Mouse (Mus musculus): Measurements from ENCODE around the gene Fto. TPM values are rescaled to one million over a fixed set of nuclear protein-coding genes. Genes with fewer than 3 reads are reported as not detected.

Fto gene
- total RNA-seq, 1 experiment from 2014 or later, result 62.9 TPM

DNA sequence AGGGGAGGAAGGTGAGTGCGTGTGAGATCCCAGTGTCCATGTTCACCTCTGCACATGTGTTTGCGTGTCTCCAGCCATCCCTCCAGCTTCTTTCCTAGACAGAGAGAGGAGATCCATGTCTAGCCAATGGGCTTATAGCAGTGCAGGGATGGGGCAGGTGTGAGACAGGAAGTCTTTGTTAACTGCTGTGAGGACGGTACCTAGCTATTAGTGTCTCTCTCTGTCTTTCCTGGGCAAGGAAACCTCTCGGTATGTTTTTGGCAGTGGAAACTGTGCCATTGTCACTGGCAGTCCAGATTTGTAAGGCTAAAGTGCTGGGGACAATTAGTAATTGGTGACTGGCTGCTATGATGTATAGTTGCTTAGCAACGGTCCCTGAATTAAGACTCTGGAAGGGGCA, 304.4 kb downstream of the Fto start:
- no peak for ATAC-seq (replicated peaks in 1 of 2; ENCODE audit: insufficient read depth in 1 of 2, low FRiP score in 2 of 2, low TSS enrichment in 1 of 2, low read depth in 1 of 2, poor library complexity in 2 of 2, severe bottlenecking in 2 of 2)

- ATAC-seq (replicated peaks in 1 of 2; ENCODE audit: insufficient read depth in 1 of 2, low FRiP score in 2 of 2, low TSS enrichment in 1 of 2, low read depth in 1 of 2, poor library complexity in 2 of 2, severe bottlenecking in 2 of 2), result no peak
Observed at GRCm38 (mm10) chr8:91622757-91623156, 309.4 kb downstream of the Fto start.

DNA sequence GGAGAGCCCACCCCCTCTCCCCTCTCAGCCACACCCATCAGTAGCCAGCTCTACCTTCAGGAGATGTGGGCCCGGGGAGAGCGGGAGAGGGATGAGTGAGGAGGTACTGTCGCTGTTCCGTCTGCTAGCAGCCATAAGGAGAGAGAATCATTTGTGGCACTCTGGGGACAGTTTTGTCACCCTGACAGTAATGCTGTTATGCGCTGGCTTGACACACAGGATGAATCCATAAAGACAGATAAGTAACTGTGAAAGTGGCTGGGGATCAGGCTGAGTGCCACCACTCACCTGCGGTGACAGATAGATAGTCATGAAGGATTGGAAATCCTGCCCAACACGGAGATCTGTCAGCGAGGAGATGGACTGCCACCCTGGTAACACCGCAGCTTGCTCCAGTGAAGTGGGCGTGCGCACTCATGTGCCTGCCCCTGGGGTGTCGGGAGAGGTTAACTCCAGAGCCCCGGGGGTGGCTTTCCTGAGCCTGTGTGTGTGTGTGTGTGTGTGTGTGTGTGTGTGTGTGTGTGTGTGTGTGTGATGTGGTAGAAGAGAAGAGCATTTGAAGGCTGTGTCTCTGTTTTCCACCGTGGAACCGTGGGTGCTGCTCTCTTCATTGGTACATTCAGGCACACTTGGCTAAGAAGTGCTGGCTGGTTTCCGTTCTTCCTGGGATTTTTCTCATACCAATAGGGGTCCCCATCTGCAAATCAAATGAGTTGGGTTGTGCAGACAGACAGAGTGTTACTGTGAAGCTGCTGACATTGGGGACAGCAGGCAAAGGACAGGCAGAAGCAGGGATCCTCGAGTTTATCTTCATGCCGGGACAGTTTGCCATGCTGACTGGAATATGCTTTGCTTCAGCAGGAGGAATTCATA, 312.6 kb downstream of the Fto start:
- ATAC-seq (replicated peaks in 1 of 2; ENCODE audit: insufficient read depth in 1 of 2, low FRiP score in 2 of 2, low TSS enrichment in 1 of 2, low read depth in 1 of 2, poor library complexity in 2 of 2, severe bottlenecking in 2 of 2), result no peak

- peak; percentile 46 to 59 for ATAC-seq (replicated peaks in 1 of 2; ENCODE audit: insufficient read depth in 1 of 2, low FRiP score in 2 of 2, low TSS enrichment in 1 of 2, low read depth in 1 of 2, poor library complexity in 2 of 2, severe bottlenecking in 2 of 2)
Observed at GRCm38 (mm10) chr8:91629594-91629993, 316.3 kb downstream of the Fto start.

GRCm38 (mm10) chr8:91630320-91631033, 317.2 kb downstream of the Fto start:
- ATAC-seq (replicated peaks in 1 of 2; ENCODE audit: insufficient read depth in 1 of 2, low FRiP score in 2 of 2, low TSS enrichment in 1 of 2, low read depth in 1 of 2, poor library complexity in 2 of 2, severe bottlenecking in 2 of 2), result no peak

DNA sequence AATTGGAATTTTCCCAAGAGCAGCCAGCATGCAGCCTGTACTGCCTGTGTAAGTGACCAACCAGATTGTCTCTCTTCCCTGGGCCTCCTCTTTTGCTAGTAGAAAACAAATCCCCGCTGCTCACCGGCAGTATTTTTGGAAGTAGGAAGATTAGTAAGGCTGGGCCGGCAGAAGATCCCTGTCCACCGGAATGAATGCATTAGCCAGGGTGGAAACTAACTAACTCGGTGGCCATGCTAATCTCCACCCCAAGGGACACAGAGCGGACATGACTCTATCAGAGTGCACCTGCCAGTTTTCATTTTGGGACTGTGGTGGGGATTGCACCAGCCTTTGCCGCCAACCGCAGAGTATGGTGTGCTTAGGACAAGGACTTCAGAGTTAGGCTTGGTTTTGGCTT, 319.1 kb downstream of the Fto start:
- ATAC-seq (replicated peaks in 1 of 2; ENCODE audit: insufficient read depth in 1 of 2, low FRiP score in 2 of 2, low TSS enrichment in 1 of 2, low read depth in 1 of 2, poor library complexity in 2 of 2, severe bottlenecking in 2 of 2), result no peak

- no peak for ATAC-seq (replicated peaks in 1 of 2; ENCODE audit: insufficient read depth in 1 of 2, low FRiP score in 2 of 2, low TSS enrichment in 1 of 2, low read depth in 1 of 2, poor library complexity in 2 of 2, severe bottlenecking in 2 of 2)
Observed at GRCm38 (mm10) chr8:91635406-91635805, 322.1 kb downstream of the Fto start.

DNA sequence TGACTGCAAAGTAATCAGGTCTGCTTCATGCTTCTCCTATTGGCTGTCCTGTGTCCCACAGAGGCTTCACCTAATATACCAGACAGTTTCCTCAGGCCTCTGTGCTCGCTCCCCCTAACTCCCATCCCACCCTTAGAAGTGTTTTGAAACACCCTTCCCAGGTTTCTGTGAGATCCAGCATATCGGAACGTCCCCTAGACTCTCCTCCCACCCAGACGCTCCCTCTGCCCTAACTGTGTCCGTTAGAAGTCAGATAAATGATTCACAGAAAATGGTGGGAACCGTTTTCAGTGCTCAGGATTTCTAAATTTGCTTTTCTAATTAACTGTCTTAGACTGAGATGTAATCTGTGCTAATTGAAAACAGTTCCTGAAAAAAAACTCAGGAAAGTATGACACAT, 323.6 kb downstream of the Fto start:
- no peak for ATAC-seq (replicated peaks in 1 of 2; ENCODE audit: insufficient read depth in 1 of 2, low FRiP score in 2 of 2, low TSS enrichment in 1 of 2, low read depth in 1 of 2, poor library complexity in 2 of 2, severe bottlenecking in 2 of 2)

- ATAC-seq (replicated peaks in 1 of 2; ENCODE audit: insufficient read depth in 1 of 2, low FRiP score in 2 of 2, low TSS enrichment in 1 of 2, low read depth in 1 of 2, poor library complexity in 2 of 2, severe bottlenecking in 2 of 2), result no peak
Observed at GRCm38 (mm10) chr8:91637684-91638083, 324.4 kb downstream of the Fto start.

- no peak for ATAC-seq (replicated peaks in 1 of 2; ENCODE audit: insufficient read depth in 1 of 2, low FRiP score in 2 of 2, low TSS enrichment in 1 of 2, low read depth in 1 of 2, poor library complexity in 2 of 2, severe bottlenecking in 2 of 2)
Observed at GRCm38 (mm10) chr8:91638256-91638655, 324.9 kb downstream of the Fto start.

DNA sequence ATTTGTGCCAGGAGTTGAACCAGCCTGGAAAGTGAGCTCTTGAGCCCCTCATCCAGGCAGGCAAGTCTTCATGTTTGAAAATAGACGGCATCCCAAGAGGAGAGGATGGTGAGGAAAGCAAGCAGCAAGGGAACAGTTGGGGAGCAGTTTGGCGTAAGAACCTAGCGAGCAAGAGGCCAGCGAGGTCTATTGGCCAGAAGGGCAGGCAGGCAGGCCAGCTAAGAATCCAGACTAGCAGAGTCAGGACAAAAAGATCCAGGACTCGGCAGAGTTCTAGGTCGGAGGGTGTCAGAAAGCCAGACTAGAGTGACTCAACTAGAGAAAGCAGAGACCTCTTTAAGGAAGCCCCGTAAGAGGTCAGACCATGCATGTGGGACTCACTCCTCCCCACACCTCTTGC, 327.1 kb downstream of the Fto start:
- no peak for ATAC-seq (replicated peaks in 1 of 2; ENCODE audit: insufficient read depth in 1 of 2, low FRiP score in 2 of 2, low TSS enrichment in 1 of 2, low read depth in 1 of 2, poor library complexity in 2 of 2, severe bottlenecking in 2 of 2)

- no peak for ATAC-seq (replicated peaks in 1 of 2; ENCODE audit: insufficient read depth in 1 of 2, low FRiP score in 2 of 2, low TSS enrichment in 1 of 2, low read depth in 1 of 2, poor library complexity in 2 of 2, severe bottlenecking in 2 of 2)
Observed at GRCm38 (mm10) chr8:91645484-91645883, 332.2 kb downstream of the Fto start.

DNA sequence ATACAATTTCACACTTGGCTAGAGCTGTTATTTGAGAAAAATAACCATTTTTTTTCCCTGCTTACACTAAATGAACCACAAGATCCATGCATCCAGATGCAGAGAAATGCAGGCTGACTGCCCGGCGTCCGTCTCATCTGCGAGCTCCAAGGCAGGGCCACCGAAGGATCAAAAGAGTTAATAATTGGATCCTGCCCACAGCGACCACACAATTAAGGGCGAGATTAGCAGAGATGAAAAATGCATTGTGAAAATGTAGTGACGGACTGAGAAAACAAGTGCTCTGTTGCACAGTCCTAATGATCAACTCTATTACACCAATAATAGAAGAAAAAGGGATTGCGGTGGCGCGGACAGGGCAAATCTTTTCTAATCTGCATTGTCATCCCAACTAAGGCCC, 334.6 kb downstream of the Fto start:
- ATAC-seq (replicated peaks in 1 of 2; ENCODE audit: insufficient read depth in 1 of 2, low FRiP score in 2 of 2, low TSS enrichment in 1 of 2, low read depth in 1 of 2, poor library complexity in 2 of 2, severe bottlenecking in 2 of 2), result no peak

- ATAC-seq (replicated peaks in 1 of 2; ENCODE audit: insufficient read depth in 1 of 2, low FRiP score in 2 of 2, low TSS enrichment in 1 of 2, low read depth in 1 of 2, poor library complexity in 2 of 2, severe bottlenecking in 2 of 2), result no peak
Observed at GRCm38 (mm10) chr8:91648776-91649175, 335.5 kb downstream of the Fto start.

- no peak for ATAC-seq (replicated peaks in 1 of 2; ENCODE audit: insufficient read depth in 1 of 2, low FRiP score in 2 of 2, low TSS enrichment in 1 of 2, low read depth in 1 of 2, poor library complexity in 2 of 2, severe bottlenecking in 2 of 2)
Observed at GRCm38 (mm10) chr8:91653561-91653960, 340.2 kb downstream of the Fto start.

- no peak for ATAC-seq (replicated peaks in 1 of 2; ENCODE audit: insufficient read depth in 1 of 2, low FRiP score in 2 of 2, low TSS enrichment in 1 of 2, low read depth in 1 of 2, poor library complexity in 2 of 2, severe bottlenecking in 2 of 2)
Observed at GRCm38 (mm10) chr8:91657381-91657780, 344.1 kb downstream of the Fto start.

GRCm38 (mm10) chr8:91660879-91661278, 347.6 kb downstream of the Fto start:
- ATAC-seq (replicated peaks in 1 of 2; ENCODE audit: insufficient read depth in 1 of 2, low FRiP score in 2 of 2, low TSS enrichment in 1 of 2, low read depth in 1 of 2, poor library complexity in 2 of 2, severe bottlenecking in 2 of 2), result no peak

GRCm38 (mm10) chr8:91669461-91670071, 356.2 kb downstream of the Fto start:
- no peak for ATAC-seq (replicated peaks in 1 of 2; ENCODE audit: insufficient read depth in 1 of 2, low FRiP score in 2 of 2, low TSS enrichment in 1 of 2, low read depth in 1 of 2, poor library complexity in 2 of 2, severe bottlenecking in 2 of 2)

Data from hematopoietic stem cell, adult 5-6 weeks (primary cell).